Mouse (Mus musculus) yolk sac, embryonic 10.5 days (tissue): ENCODE data around the gene Adam6b.
"Not testable (repeated sequence)": the region's sequence is repeated elsewhere in the genome, so short reads cannot be mapped to it uniquely, and the experiment has no call there.

Experiments
- DNase-seq: peaks from one replicate; pipeline ENCODE4 v3.0.0-alpha.2; 2017; ENCODE audit warnings: low spot score

Adam6b gene

DNA sequence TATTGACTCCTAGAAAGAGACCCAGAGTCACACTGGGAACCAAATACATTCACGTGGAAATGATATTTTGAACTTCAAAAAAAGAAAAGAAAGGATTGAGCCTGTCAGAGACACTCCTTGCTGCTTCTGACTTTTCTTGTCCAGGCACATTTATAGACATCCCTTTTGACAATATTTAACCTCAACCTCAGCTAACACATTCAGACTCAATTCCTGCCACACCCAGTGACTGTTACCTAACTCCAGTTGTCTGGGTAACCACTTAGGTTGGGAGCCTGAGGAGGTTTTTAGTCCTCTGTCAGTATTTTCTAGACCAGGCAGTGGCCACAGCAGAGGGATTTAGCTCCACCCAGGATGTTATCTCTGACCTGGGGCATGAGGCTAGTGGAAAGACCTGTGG lies at the start of gene Adam6b:
Adam6b (plus strand) TSS at position 301 of the 400 bp plus-strand sequence.
- DNase-seq: not testable (repeated sequence)

- no peak for DNase-seq
Measured at GRCm38 (mm10) chr12:113446061-113446460, 43.2 kb upstream of the Adam6b start.

DNA sequence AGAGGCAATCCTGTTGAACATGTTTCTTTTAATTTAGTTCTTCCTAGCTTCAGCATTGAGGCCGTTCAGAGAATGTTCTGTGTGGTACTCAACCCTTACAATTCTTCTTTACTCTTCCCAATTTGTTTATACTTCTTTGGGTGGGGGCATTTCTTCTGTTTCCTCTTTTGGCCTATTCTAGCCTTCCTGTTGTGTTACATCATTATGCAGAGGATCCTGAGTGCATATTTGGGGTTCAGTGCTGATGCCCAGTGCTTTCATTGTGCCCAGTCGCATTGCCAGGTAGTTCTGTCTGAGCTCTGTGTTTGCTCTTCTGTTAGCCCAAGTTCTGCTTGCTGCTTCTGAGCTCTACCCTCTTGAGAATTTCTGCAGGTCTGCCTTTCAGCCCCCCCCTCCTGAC lies 13.1 kb upstream of the Adam6b start:
- no peak for DNase-seq

DNA sequence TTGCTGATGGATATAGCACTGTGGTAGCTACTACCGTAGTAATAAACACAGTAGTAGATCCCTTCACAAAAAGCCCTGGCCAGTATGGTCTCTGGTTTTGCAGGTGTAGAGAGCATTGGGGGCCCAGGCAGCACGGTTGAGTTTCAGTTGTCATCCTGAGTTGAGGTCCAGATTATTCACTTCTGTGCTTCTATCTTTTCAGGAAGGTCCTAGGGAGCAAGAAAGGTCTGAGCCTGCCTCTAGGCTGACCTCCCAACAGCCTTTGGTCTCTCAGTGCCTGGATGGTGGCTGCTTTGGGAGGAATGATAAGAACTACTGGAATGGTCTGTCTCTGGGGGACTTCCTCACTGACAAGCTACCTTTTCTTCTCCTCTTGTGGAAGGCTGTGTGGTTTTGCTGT lies 7.2 kb upstream of the Adam6b start:
- no peak for DNase-seq

GRCm38 (mm10) chr12:113482661-113483389 lies 6.5 kb upstream of the Adam6b start:
- no peak for DNase-seq

GRCm38 (mm10) chr12:113483492-113484162 lies 5.7 kb upstream of the Adam6b start:
- DNase-seq: no peak

GRCm38 (mm10) chr12:113484971-113485485 lies 4.3 kb upstream of the Adam6b start:
- DNase-seq: no peak

GRCm38 (mm10) chr12:113487693-113488092 lies 1.6 kb upstream of the Adam6b start:
- DNase-seq: peak; percentile 21

DNA sequence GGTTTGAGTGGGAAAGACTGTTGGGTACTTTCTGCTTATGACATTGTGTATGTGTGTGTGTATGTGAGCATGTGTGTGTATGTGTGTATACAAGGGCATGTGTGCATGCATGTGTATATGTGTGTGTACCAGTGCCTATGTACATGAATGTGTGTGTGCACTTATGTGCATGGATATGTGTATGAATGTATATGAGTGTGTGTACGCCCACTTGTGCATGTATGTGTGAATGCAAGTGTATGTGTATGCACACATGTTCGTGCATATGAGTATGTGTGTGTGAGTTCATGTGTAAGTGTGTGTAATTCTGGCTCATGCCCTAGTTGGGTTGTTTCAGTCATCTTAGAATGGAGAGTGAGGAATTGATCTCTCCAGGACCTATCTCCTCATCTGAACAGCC lies 36.6 kb downstream of the Adam6b start:
- no peak for DNase-seq
